Mouse (Mus musculus) heart, adult 11 months (tissue): ENCODE data around the gene Ssc5d.

ENCODE experiments used
- DNase-seq: peaks from one replicate; pipeline ENCODE4 v3.0.0; 2022

Ssc5d gene

GRCm38 (mm10) chr7:4950561-4951342 is 25.2 kb downstream of the Ssc5d start:
- DNase-seq = peak; percentile 98

DNA sequence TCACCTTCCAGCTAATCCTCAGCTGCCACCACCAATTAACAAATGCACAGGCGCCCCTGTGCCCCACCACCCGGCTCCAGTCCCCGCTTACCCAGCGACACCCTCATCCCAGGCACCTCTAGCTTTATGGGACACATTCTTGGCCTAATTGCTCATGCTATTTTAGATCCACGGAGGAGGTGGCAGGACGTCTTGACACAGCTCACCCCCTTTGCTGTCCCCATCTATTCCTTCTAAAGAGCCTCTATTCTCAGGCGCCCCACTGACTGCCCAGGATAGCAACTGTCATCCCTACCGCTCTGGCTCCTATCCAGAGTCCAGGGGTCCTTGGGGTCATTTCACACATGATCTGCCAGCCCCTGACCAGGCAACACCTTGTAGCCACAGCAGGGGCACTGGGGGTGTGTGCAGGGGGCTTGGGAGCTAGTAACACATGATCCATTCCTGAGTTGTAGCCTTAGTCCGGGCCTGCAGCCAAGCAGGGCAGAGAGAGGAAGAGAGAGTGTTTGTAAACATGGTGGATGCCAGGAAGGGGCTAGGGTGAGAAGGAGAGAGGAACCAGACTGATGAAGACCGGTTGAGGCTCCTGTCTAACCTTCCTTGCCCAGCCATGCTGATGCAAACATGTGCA is 28.3 kb downstream of the Ssc5d start:
- DNase-seq = peak; percentile 96

- DNase-seq = peak; percentile 90
Observed at GRCm38 (mm10) chr7:4957361-4957760, 31.8 kb downstream of the Ssc5d start.

DNA sequence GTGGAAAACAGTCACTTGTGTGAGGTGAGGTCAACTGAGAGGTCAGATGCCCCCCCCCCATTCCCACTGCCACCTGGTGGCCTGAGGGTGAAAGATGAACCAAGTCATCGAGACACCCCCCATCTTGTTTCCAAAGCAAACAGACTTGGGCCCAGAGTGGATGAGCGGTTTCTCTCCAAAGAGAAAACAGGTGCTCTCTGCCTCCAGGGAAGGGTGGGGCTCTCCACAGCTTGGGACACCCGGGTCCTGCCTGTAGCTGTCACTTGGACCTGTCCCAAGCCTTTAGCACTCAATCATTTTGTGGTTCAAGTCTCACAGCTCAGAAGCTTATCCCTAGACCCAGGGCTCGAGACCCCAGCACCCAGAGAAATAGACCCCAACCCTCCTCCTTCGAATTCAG is 37.9 kb downstream of the Ssc5d start:
- no peak for DNase-seq

DNA sequence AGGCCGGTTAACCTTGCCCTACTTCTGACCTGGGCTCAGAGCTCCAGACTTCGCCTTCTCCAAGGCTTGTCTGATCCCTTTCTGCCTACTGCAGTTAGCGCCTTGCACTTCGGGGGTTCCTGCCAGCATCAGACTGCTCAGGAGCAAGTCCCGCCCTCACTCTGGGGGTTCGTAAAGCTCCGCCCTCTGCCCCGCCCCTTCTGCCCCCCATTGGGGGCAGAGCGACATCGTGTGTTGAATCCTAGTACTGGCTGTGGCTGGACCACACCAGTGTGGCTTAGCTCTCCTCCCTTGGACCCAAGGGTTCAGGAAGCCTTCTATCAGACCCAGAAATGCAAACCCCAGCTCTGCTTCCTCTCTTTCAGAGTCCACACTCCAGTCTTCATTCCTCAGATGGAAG is 38.7 kb downstream of the Ssc5d start, which contains the start of gene Sbk2:
Gene Sbk2 (minus strand): TSS at position 135 of the 400 bp plus-strand sequence.
- peak; percentile 97 for DNase-seq

- no peak for DNase-seq
Observed at GRCm38 (mm10) chr7:4964988-4965387, 39.4 kb downstream of the Ssc5d start.

DNA sequence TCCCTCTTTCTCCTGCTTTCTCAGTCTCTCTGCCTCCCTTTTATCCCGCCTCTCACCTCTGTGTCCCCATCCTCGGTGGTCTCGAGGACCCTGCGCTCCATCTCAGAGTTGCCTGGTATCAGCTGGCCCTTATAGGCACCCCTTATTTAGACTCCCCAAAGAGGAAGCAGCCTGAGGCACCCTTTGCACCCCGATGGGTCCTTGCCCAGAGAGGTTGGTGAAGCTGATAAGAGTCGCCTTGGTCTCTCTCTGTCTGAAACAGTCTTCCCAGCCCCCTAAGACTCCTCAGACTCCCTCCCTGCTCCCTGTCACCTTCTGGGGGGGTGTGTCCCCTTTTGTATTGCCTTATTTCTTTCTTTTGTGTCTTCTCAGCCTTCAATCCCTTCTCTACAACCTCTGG is 45.5 kb downstream of the Ssc5d start, which contains the start of gene Sbk3:
Gene Sbk3 (minus strand): TSS at position 101 of the 400 bp plus-strand sequence.
- no peak for DNase-seq

GRCm38 (mm10) chr7:4971710-4972109 is 46.1 kb downstream of the Ssc5d start:
- peak; percentile 97 for DNase-seq

GRCm38 (mm10) chr7:4972321-4973047 is 46.9 kb downstream of the Ssc5d start:
- DNase-seq = peak; percentile 98

GRCm38 (mm10) chr7:4975455-4975854 is 49.9 kb downstream of the Ssc5d start:
- DNase-seq = no peak

GRCm38 (mm10) chr7:4976832-4977231 is 51.2 kb downstream of the Ssc5d start:
- no peak for DNase-seq

GRCm38 (mm10) chr7:4988250-4988649 is 62.7 kb downstream of the Ssc5d start:
- DNase-seq = no peak

- no peak for DNase-seq
Observed at GRCm38 (mm10) chr7:4993347-4993998, 67.9 kb downstream of the Ssc5d start.

DNA sequence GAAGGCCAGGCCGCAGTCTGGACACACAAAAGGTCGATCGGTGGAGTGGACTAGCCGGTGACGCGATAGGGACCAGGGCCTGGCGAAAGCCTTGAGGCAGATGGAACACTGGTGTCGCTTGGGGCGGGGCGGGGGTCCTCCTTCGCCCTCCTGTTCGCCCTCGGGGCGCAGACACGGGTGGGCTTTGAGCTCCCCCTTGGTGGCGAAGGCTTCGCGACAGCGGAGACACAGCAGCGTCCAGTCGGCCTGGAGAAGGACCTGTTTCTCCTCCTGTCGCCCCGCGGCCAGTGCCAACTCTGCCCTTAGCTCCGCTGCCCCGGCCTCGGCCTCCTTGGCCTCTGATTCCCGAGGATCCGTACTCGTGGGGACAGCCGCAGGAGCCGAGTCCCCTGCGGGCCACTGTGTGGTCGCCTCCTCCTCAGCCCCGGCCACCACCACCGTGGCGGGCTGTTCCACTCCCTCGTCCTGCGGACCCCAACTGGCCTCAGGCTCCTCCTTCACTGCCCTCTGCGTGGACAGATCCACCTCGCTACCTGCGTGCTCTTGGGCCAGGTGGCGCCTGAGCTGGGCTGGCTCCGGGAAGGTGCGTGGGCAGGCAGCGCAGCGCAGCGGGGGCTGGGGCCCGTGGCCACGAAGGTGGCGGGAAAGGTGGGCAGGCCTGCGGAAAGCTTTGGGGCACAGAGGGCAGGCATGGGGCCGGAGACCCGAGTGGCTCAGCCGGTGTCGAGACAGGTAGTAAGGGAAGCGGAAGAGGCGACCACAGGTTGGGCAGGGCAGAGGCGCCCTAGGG is 68.6 kb downstream of the Ssc5d start:
- DNase-seq = peak; percentile 83
